ENCODE assay signal across 9 mouse cellular contexts in the genomic region with DNA sequence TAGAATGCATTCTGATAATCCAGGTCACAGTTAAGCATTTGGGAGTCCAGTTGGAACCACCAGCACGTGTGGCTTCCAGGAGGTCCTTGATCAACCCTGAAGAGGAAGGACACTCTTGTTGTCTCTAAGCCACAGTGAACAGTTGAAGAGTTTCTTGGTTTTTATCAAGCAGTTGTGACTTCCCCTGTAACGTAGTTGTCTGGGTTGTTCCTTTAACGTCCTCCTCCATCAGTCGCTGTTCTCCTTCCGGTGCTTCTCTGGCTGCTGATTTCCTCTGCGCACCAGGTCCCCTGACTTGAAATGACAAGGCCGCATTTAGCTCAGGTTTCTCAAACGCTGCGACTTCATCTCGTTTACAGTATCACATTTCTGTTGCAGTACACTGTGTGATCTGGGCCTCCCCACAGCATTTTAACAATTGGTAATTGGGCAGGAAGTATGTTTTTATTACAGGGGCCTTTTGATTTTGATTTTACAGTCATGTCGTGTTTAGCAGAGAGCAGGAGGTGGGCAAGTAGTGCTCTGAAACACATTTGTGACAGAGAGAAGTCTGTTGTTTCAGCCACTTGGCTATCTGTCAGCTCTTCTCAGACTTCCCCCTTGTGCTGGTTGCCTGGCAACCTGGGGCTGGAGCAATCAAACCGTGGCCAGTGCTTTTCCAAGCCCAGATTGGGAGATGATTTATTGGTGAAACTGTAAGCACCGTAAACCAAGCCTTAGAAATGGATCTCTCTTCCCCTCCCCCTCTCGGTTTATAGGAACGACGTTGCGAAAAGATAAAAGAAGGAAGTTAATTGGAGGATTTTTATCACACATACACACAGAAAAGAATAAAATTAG.
DNase-seq lines count a peak whose midpoint lies in the region; ATAC-seq and TF ChIP-seq lines count a peak whose summit lies in the region.
"Had no signal": no experiment of that assay in that cellular context is flagged by ENCODE, and none has a peak within 500 bp of the region (broad histone marks: within the 10 kb centered on the region; RNA-seq: fewer than 3 reads in every experiment).

No protein-coding gene starts in this region.

- peak; percentile 86 for DNase-seq in CD4-positive, CD25-positive, alpha-beta regulatory T cell, adult 2 months (ENCODE audit: low read depth, low spot score)
- peak; percentile 75 to 77 for DNase-seq in heart, postnatal 14 days
- DNase-seq in kidney, postnatal 36 days = peak; percentile 82 to 83
- DNase-seq in liver, embryonic 14.5 days (ENCODE audit: low read depth in 3 of 3, low spot score in 3 of 3) = peak in 2 of 3 experiments; percentile 24 to 32
- DNase-seq in naive thymus-derived CD4-positive, alpha-beta T cell, adult 2 months (ENCODE audit: low read depth) = peak; percentile 87

- peak overlapping the region; percentile 81 for H3K27ac ChIP-seq in forebrain, embryonic 15.5 days (replicated peaks)
- H3K27ac ChIP-seq in liver, embryonic 14.5 days = no peak overlapping the region; the same call in 1 of the 2 replicates
- H3K27ac ChIP-seq in stomach, embryonic 16.5 days (ENCODE audit: low read length) = peak overlapping the region; percentile 89

- TF ChIP-seq EP300 in liver, embryonic 14.5 days (IDR thresholded peaks at IDR 0.05; ENCODE audit: low read depth) = no peak

- 14% methylated on average over 17 of the region's 17 CpGs for WGBS in forebrain, embryonic 15.5 days
- WGBS in liver, embryonic 14.5 days (ENCODE audit: insufficient replicate concordance) = 5% methylated on average over 17 of the region's 17 CpGs
- 13% methylated on average over 17 of the region's 17 CpGs for WGBS in stomach, embryonic 16.5 days

- intact Hi-C loops in heart, postnatal 14 days (cut with DNase I) = no loop called here

- no peak overlapping the region for H3K4me3 ChIP-seq in forebrain, embryonic 15.5 days
- no peak overlapping the region for H3K4me3 ChIP-seq in liver, embryonic 14.5 days (ENCODE audit: insufficient read depth in 1 of 2, low read depth in 2 of 2, low read length in 2 of 2)
- no peak overlapping the region for H3K4me3 ChIP-seq in stomach, embryonic 16.5 days (replicated peaks; ENCODE audit: low read length)

- H3K4me2 ChIP-seq in forebrain, embryonic 15.5 days (replicated peaks) = peak overlapping the region; percentile 17; the same call in 1 of the 2 replicates
- peak overlapping the region; percentile 37 for H3K4me2 ChIP-seq in liver, embryonic 14.5 days (ENCODE audit: low read depth)
- H3K4me2 ChIP-seq in stomach, embryonic 16.5 days (ENCODE audit: low read depth, low read length) = peak overlapping the region; percentile 36

- no peak overlapping the region for H3K9ac ChIP-seq in forebrain, embryonic 15.5 days (replicated peaks)
- H3K9ac ChIP-seq in liver, embryonic 14.5 days (replicated peaks) = no peak overlapping the region; the same call in 1 of the 2 replicates
- no peak overlapping the region; the same call in 1 of the 2 replicates for H3K9ac ChIP-seq in stomach, embryonic 16.5 days (ENCODE audit: low read length)

- no peaks in the 10 kb centered on the region for H3K36me3 ChIP-seq in forebrain, embryonic 15.5 days
- H3K36me3 ChIP-seq in liver, embryonic 14.5 days (replicated peaks; ENCODE audit: control insufficient read depth, insufficient read depth, low read depth) = no peaks in the 10 kb centered on the region
- H3K36me3 ChIP-seq in stomach, embryonic 16.5 days (ENCODE audit: control insufficient read depth, insufficient read depth, low read length) = no peaks in the 10 kb centered on the region

- no peaks in the 10 kb centered on the region for H3K9me3 ChIP-seq in forebrain, embryonic 15.5 days
- H3K9me3 ChIP-seq in liver, embryonic 14.5 days (ENCODE audit: control insufficient read depth, low read length) = no peaks in the 10 kb centered on the region
- no peaks in the 10 kb centered on the region for H3K9me3 ChIP-seq in stomach, embryonic 16.5 days (replicated peaks; ENCODE audit: control insufficient read depth, low read length)

- peaks cover 32% of the 10 kb centered on the region for H3K4me1 ChIP-seq in forebrain, embryonic 15.5 days
- peaks cover 20 to 30% of the 10 kb centered on the region in 2 experiments for H3K4me1 ChIP-seq in liver, embryonic 14.5 days (replicated peaks; ENCODE audit: control insufficient read depth in 2 of 2, insufficient read depth in 2 of 2, low read length in 1 of 2)
- peaks cover 21% of the 10 kb centered on the region for H3K4me1 ChIP-seq in stomach, embryonic 16.5 days (ENCODE audit: control insufficient read depth, insufficient read depth, low read length)

- no peak for TF ChIP-seq CTCF in liver, embryonic 14.5 days (IDR thresholded peaks at IDR 0.05; ENCODE audit: low read depth)

- peak; percentile 84 for ATAC-seq in cerebellum, adult (ENCODE audit: insufficient number of reproducible peaks, low FRiP score, low TSS enrichment)
- peak; percentile 86 for ATAC-seq in forebrain, embryonic 15.5 days (replicated peaks)
- ATAC-seq in liver, embryonic 14.5 days (ENCODE audit: insufficient read depth) = peak; percentile 15; the same call in 1 of the 2 replicates
- ATAC-seq in stomach, embryonic 16.5 days (ENCODE audit: insufficient read depth, low FRiP score) = peak; percentile 68; the same call in 1 of the 2 replicates
- ATAC-seq: Patski had no signal

- H3K27me3 ChIP-seq in forebrain, embryonic 15.5 days = no peaks in the 10 kb centered on the region
- no peaks in the 10 kb centered on the region for H3K27me3 ChIP-seq in liver, embryonic 14.5 days (ENCODE audit: control insufficient read depth, insufficient read depth, low read length)
- no peaks in the 10 kb centered on the region for H3K27me3 ChIP-seq in stomach, embryonic 16.5 days (ENCODE audit: control insufficient read depth, insufficient read depth, low read length)
- H3K27me3 ChIP-seq: Patski had no signal

Comparison
In these comparisons a context has a peak if more than half of its experiments do, and no peak if none do; other contexts are left out.
1. DNase-seq: peak in every context shown above with its lines; median percentile 87 in naive thymus-derived CD4-positive, alpha-beta T cell, adult 2 months; 86 in CD4-positive, CD25-positive, alpha-beta regulatory T cell, adult 2 months; 82 in kidney, postnatal 36 days; 76 in heart, postnatal 14 days; 28 in liver, embryonic 14.5 days.
2. ATAC-seq: peak in every context shown above with its lines; median percentile 86 in forebrain, embryonic 15.5 days; 84 in cerebellum, adult; 68 in stomach, embryonic 16.5 days; 15 in liver, embryonic 14.5 days.